Mouse (Mus musculus) intestine, embryonic 15.5 days (tissue): ENCODE measurements around the gene Tcf7l2. TPM values are rescaled to one million over a fixed set of nuclear protein-coding genes. Genes with fewer than 3 reads are reported as not detected.

Source experiments
- ATAC-seq: fragments of 200-750 bp; cut with Nextera tagmentation; 2 replicates; pipeline ENCODE4 v1.8.0; 2017; ENCODE audit warnings: moderate TSS enrichment, moderate library complexity
- H3K27ac ChIP-seq: fragments of 300-500 bp; sonication (generic); 2 replicates; pipeline ENCODE4 v1.5.1; 2015; ENCODE audit warnings: mild to moderate bottlenecking, inconsistent platforms
- H3K27me3 ChIP-seq: fragments of 300-500 bp; sonication (generic); replicated peaks from 2 replicates; pipeline ENCODE4 v1.6.1; 2015; ENCODE audit warnings: inconsistent platforms
- H3K36me3 ChIP-seq: fragments of 300-500 bp; sonication (generic); 2 replicates; pipeline ENCODE4 v1.6.1; 2015; ENCODE audit warnings: inconsistent platforms
- H3K4me1 ChIP-seq: fragments of 300-500 bp; sonication (generic); replicated peaks from 2 replicates; pipeline ENCODE4 v1.6.1; 2015; ENCODE audit warnings: inconsistent platforms
- H3K4me2 ChIP-seq: fragments of 300-500 bp; sonication (generic); replicated peaks from 2 replicates; pipeline ENCODE4 v1.6.1; 2015; ENCODE audit warnings: mild to moderate bottlenecking, inconsistent platforms
- H3K4me3 ChIP-seq: fragments of 300-500 bp; sonication (generic); replicated peaks from 2 replicates; pipeline ENCODE4 v1.5.1; 2015; ENCODE audit warnings: inconsistent platforms
- H3K9ac ChIP-seq: fragments of 300-500 bp; sonication (generic); 2 replicates; pipeline ENCODE4 v1.6.1; 2015; ENCODE audit warnings: inconsistent platforms
- H3K9me3 ChIP-seq: fragments of 300-500 bp; sonication (generic); 2 replicates; pipeline ENCODE4 v1.6.1; 2016; ENCODE audit warnings: inconsistent platforms
- WGBS: fragments of 180-500 bp; shearing (Covaris S2); methylation state at CpG from one replicate; pipeline ENCODE4 v1.1.7; 2015; 5-methylcytosine and 5-hydroxymethylcytosine counted together
- polyA plus RNA-seq: library from polyadenylated mRNA; unstranded; fragments of >200 nt; fragmentation: Nextera tagmentation; extraction: Ambion mirVana; gene quantifications from 2 replicates; pipeline ENCODE4 v1.2.1, GENCODE M21; 2015

Gene Tcf7l2
- 65.0 and 78.9 TPM in 2 replicates for polyA plus RNA-seq

DNA sequence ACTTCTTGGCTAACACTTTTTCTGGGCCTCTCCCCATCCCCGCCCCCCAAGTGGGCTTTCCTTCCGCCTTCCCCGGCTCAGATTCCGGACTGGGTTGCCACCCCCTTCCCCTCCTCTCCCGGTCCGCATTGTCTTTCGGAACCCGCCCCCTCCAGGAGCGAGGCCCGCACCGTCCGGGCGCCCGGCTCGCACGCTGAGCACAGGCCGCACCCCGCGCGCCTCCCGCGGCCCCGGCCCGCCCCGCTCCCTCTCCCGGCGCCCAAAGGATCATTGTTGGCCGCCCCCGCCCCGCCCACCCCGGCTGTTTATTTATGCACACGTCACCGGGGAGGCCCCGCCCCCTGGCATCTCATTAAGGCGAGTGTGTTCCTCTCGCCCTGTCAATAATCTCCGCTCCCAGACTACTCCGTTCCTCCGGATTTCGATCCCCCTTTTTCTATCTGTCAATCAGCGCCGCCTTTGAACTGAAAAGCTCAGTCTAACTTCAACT lies at the start of gene Tcf7l2:
Gene Tcf7l2, plus strand, starts transcription at position 382 of the 490 bp plus-strand sequence.
- Histone ChIP-seq H3K27me3 (no peaks in the 10 kb centered on the region), H3K27ac (peak within 1 kb of the TSS; percentile 95), H3K9ac (peak within 1 kb of the TSS; percentile 91), H3K36me3 (no peaks in the 10 kb centered on the region), H3K4me2 (peak within 1 kb of the TSS; percentile 81), H3K4me1 (peaks cover 26% of the 10 kb centered on the region), H3K9me3 (no peaks in the 10 kb centered on the region), H3K4me3 (peak within 1 kb of the TSS; percentile 79)
- WGBS: under 1% methylated on average over 41 of the region's 42 CpGs
- peak; percentile 93 for ATAC-seq

DNA sequence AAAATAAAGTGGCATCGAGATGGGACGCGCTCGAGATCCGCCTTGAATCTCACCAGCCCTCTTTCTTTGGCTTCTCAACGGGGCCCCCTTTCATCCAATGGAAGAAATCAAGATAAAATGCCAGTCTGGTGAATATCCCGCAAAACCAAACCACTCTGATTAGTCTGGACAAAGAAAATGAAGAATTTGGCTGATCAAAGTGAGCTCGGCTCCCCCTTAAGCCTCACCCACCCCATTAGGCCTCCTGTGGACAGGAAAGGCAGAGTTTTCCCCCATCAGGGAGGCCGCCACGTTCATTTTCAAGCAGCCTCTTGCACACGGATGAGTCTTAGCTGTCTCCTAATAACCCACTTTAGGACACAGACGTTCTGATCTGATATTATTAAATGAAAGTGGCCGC lies 47.0 kb upstream of the Tcf7l2 start:
- ATAC-seq: no peak
- no peak overlapping the region for H3K27ac ChIP-seq
- no peaks in the 10 kb centered on the region for H3K9me3 ChIP-seq
- H3K36me3 ChIP-seq: no peaks in the 10 kb centered on the region
- H3K4me3 ChIP-seq: no peak overlapping the region
- H3K9ac ChIP-seq: no peak overlapping the region
- H3K4me1 ChIP-seq: peaks cover 4% of the 10 kb centered on the region; the same call in 1 of the 2 replicates
- H3K27me3 ChIP-seq: no peaks in the 10 kb centered on the region
- 45% methylated on average over 13 of the region's 13 CpGs for WGBS
- H3K4me2 ChIP-seq: no peak overlapping the region

DNA sequence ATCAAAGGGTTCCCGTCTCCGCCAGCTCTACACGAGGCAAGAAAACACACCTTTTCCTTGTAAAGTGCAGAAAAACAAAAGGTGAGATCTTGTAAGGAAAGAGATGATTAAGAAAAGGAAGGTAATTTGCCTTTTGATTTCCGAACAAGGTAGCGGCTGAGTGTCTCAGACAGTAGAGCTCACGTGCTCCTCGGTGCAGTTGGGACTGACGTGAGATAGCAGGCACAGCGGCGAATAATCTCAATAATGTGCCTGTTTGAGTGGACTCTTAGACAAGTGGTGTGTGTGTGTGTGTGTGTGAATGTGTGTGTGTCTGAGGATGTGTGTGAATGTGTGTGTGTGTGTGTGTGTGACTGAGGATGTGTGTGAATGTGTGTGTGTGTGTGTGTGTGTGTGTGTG lies 46.2 kb upstream of the Tcf7l2 start:
- ATAC-seq: no peak
- H3K4me1 ChIP-seq: peaks cover 10% of the 10 kb centered on the region
- H3K9me3 ChIP-seq: no peaks in the 10 kb centered on the region
- no peak overlapping the region for H3K4me2 ChIP-seq
- H3K36me3 ChIP-seq: no peaks in the 10 kb centered on the region
- H3K27ac ChIP-seq: no peak overlapping the region
- no peak overlapping the region for H3K4me3 ChIP-seq
- WGBS: 72% methylated on average over 10 of the region's 10 CpGs
- H3K9ac ChIP-seq: no peak overlapping the region
- H3K27me3 ChIP-seq: no peaks in the 10 kb centered on the region

DNA sequence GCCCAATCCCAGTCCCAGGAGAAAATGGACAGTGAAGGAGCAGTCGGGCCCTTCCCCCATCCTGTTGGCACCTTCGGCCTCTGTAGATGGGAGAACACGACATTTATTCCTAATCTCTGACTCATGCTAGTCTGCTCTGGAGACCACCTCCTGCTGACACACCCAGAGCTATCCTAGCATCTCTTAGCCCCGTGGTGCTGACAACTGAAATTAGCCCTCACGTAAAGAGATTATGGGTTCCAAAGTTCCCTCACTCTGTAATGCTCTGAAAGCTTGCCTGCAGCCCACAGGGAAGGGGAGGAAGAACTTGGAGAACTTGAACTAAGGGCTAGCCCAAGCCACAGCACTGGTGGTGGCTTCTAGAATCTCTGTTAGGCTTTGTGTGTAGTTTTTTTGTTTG lies 42.7 kb upstream of the Tcf7l2 start:
- no peak overlapping the region for H3K4me3 ChIP-seq

DNA sequence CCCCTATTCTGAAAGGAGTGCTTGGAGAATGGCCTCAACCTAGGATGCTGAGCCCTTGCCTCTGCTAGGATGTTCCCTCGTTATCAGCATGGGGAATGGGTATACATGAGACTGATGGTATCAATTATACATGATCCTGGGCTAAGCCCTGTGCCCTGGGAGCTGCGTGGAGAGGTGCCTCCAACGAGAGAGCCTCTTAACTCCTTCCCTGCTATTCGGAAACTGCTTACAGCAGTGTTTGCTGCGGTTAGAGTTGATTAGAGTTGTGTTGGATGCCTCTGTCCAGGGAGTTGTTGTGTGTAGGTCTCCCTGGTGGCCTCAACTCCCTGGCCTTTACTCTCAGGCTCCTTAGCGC lies 41.4 kb upstream of the Tcf7l2 start:
- ATAC-seq: peak; percentile 60; the same call in 1 of the 2 replicates
- no peak overlapping the region for H3K4me3 ChIP-seq
- no peaks in the 10 kb centered on the region for H3K36me3 ChIP-seq
- peaks cover 11% of the 10 kb centered on the region for H3K4me1 ChIP-seq
- H3K9ac ChIP-seq: no peak overlapping the region
- H3K27ac ChIP-seq: peak overlapping the region; percentile 85
- 16% methylated on average over 6 of the region's 6 CpGs for WGBS
- H3K9me3 ChIP-seq: no peaks in the 10 kb centered on the region
- H3K27me3 ChIP-seq: no peaks in the 10 kb centered on the region
- H3K4me2 ChIP-seq: peak overlapping the region; percentile 44

More for the DNA sequence above, 42.7 kb upstream of the Tcf7l2 start:
- ATAC-seq: peak; percentile 65
- Histone ChIP-seq H3K27me3 (no peaks in the 10 kb centered on the region), H3K9me3 (no peaks in the 10 kb centered on the region), H3K36me3 (no peaks in the 10 kb centered on the region), H3K4me1 (peaks cover 11% of the 10 kb centered on the region), H3K27ac (no peak overlapping the region), H3K4me2 (no peak overlapping the region), H3K9ac (no peak overlapping the region)
- 58% methylated on average over 5 of the region's 5 CpGs for WGBS

DNA sequence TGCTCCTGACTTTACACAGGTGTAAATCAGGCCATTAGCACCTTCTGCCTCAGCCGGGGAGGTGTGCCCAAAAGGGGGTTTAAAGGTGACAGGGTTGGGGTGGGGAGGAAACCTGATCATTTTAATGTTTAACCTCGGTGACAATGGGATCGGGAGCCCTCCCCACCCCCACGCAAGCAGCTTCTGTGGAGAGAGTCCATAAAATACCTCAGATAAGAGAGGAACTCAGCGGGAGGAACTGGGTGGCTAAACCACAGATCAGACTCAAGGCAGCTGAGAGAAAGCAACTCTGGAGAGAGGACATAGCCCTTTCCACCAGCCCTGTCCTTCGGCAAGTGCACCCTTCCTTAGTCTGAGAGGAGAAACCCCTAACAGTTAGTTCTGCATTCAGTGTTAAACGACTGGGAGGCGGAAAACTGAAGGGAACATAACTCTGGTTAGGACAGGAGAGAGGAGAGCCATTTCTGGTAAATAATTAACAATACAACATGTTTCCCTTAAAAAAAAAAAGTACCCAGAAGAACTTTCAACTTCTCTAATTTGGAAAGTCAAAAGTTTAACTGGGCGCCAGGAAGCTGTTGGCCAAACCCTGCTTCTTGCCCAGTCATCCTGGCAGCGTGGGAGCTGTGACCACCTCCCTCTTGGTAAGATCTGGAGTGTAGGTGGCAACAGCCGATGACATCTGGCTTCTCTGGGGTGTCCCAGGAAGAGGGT lies 40.9 kb upstream of the Tcf7l2 start:
- no peak overlapping the region for H3K4me3 ChIP-seq
- H3K9ac ChIP-seq: no peak overlapping the region
- H3K36me3 ChIP-seq: no peaks in the 10 kb centered on the region
- WGBS: 23% methylated on average over 11 of the region's 11 CpGs
- peak overlapping the region; percentile 44 for H3K4me2 ChIP-seq
- no peaks in the 10 kb centered on the region for H3K27me3 ChIP-seq
- ATAC-seq: peak; percentile 88
- H3K27ac ChIP-seq: peak overlapping the region; percentile 85
- H3K9me3 ChIP-seq: no peaks in the 10 kb centered on the region
- peaks cover 11% of the 10 kb centered on the region for H3K4me1 ChIP-seq

DNA sequence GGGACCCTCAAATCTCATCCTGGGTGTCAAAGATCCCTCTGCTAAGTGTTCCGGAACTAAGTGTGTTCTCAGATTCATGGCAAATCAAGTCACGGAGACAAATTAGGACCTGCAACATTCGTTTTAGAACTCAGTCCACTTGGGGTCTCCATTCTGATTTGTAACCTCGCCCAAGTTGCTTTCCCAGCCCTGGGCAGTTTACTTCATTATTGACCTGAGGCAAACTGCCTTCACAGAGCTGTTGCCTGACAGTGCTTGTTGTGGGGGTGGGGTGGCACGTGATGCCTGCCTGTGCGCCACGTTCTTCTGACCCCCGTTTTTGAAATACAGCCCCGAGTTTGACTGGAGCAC lies 40.4 kb upstream of the Tcf7l2 start:
- Histone ChIP-seq H3K9me3 (no peaks in the 10 kb centered on the region), H3K4me1 (peaks cover 11% of the 10 kb centered on the region), H3K36me3 (no peaks in the 10 kb centered on the region), H3K9ac (no peak overlapping the region), H3K27ac (peak overlapping the region; percentile 85), H3K4me3 (no peak overlapping the region), H3K4me2 (peak overlapping the region; percentile 44), H3K27me3 (no peaks in the 10 kb centered on the region)
- WGBS: 51% methylated on average over 9 of the region's 9 CpGs
- ATAC-seq: no peak

DNA sequence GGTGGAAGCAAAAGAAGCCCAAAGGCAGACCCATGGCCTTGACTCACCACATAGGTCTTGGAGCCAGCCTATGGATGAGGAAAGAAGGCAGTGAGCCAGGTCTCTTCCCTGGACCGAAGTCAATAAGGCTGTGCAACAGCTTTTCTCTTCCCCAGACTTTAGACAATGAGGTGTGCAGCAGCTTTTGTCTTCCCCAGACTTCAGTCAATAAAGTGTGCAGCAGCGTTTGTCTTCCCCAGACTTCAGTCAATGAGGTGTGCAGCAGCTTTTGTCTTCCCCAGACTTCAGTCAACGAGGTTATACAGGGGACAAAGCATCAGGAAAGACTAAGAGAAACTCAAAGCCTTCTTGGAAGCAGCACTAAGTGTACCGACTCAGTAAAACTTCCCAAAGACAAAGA lies 39.5 kb upstream of the Tcf7l2 start:
- Histone ChIP-seq H3K4me3 (no peak overlapping the region), H3K36me3 (no peaks in the 10 kb centered on the region), H3K9ac (no peak overlapping the region), H3K27me3 (no peaks in the 10 kb centered on the region), H3K4me2 (no peak overlapping the region), H3K4me1 (peaks cover 11% of the 10 kb centered on the region), H3K9me3 (no peaks in the 10 kb centered on the region), H3K27ac (no peak overlapping the region)
- ATAC-seq: no peak
- 80% methylated on average over 4 of the region's 4 CpGs for WGBS

DNA sequence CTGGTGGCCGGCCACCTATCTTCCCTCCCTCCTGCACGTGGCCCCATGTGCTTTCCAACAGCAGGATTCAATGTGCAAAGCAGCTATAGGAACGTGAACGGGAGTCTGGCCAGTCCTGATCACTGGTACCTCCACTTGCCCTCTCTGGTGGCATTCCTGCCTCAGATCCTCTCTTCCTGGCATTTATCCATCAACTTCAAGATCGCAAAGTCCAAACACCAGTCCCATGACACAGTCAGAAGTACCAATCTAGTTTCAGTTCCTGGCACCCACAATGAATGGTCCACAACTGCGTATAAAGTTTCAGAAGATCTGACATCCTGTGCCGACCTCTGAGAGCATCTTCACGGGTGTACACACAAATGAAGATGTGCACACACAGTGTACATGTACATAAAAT lies 38.9 kb upstream of the Tcf7l2 start:
- no peaks in the 10 kb centered on the region for H3K9me3 ChIP-seq
- 91% methylated on average over 8 of the region's 8 CpGs for WGBS
- H3K4me2 ChIP-seq: no peak overlapping the region
- H3K27me3 ChIP-seq: no peaks in the 10 kb centered on the region
- no peak overlapping the region for H3K27ac ChIP-seq
- no peak overlapping the region for H3K4me3 ChIP-seq
- no peak for ATAC-seq
- no peak overlapping the region for H3K9ac ChIP-seq
- H3K4me1 ChIP-seq: peaks cover 11% of the 10 kb centered on the region
- no peaks in the 10 kb centered on the region for H3K36me3 ChIP-seq

DNA sequence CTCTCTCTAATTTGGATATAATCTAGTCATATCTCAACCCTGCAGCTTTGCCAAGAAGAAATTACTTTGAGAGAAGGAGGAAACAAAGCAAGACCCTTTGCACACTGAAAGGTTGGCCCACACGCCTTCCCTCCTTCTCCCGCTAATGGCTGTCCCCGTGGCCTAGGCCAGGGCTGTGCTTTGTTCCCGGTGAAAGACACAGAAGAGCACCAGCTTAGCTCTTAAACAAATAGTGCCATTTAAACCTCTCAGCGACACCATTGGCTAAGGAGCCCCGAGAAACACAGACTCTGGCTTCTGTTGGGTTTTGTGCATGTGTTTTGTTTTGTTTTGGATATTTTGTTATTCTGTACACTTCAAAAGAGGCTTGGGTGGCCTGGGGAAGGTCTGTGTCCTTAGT lies 37.5 kb upstream of the Tcf7l2 start:
- H3K4me1 ChIP-seq: peaks cover 11% of the 10 kb centered on the region
- no peak overlapping the region for H3K9ac ChIP-seq
- no peaks in the 10 kb centered on the region for H3K36me3 ChIP-seq
- no peak overlapping the region for H3K4me2 ChIP-seq
- ATAC-seq: no peak
- no peak overlapping the region for H3K4me3 ChIP-seq
- H3K9me3 ChIP-seq: no peaks in the 10 kb centered on the region
- WGBS: 73% methylated on average over 6 of the region's 6 CpGs
- no peak overlapping the region for H3K27ac ChIP-seq
- no peaks in the 10 kb centered on the region for H3K27me3 ChIP-seq

DNA sequence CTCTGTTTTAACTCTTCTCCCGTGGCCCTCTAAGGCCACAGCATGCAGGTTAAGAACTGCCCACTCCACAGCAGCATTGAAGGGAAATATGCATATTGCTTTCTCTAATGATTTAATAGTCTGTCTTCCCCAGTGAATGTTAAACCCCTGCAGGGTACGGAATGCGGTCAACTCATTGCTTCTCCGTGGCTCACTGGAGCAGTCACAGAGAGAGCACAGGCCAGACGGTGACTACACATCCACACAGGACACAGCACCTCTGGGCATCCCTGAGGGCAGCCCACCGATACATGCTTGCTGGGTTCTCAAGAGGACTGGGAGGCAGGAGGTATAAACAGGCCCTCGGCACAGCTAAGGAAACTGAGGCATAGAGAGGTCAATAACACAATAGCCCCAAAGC lies 35.3 kb upstream of the Tcf7l2 start:
- 89% methylated on average over 7 of the region's 7 CpGs for WGBS
- Histone ChIP-seq H3K4me3 (no peak overlapping the region), H3K9ac (no peak overlapping the region), H3K36me3 (no peaks in the 10 kb centered on the region), H3K4me2 (no peak overlapping the region), H3K9me3 (no peaks in the 10 kb centered on the region), H3K27ac (no peak overlapping the region), H3K27me3 (no peaks in the 10 kb centered on the region), H3K4me1 (no peaks in the 10 kb centered on the region)
- no peak for ATAC-seq

DNA sequence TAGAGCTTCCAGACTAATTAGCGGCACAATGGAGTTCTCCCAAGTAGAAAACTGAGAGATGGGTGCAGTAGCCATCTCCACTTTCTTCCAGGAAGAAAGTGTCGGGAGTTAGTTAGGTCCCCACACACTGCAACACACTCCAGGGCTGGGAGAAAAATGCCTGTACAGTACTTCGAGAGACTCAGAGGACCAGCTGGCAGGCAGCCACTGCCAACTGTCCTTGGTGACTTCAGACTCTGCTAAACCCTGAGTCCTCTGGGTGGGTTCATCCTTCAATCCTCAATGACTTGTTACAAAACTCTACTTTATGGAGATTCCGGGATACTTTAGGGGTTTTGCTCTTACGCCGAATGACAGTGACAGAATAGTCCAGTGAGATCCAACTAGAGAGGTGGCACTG lies 34.8 kb upstream of the Tcf7l2 start:
- H3K9me3 ChIP-seq: no peaks in the 10 kb centered on the region
- H3K27ac ChIP-seq: no peak overlapping the region
- 87% methylated on average over 6 of the region's 6 CpGs for WGBS
- no peak for ATAC-seq
- H3K36me3 ChIP-seq: no peaks in the 10 kb centered on the region
- no peaks in the 10 kb centered on the region for H3K27me3 ChIP-seq
- H3K4me2 ChIP-seq: no peak overlapping the region
- H3K9ac ChIP-seq: no peak overlapping the region
- no peak overlapping the region for H3K4me3 ChIP-seq
- no peaks in the 10 kb centered on the region for H3K4me1 ChIP-seq

DNA sequence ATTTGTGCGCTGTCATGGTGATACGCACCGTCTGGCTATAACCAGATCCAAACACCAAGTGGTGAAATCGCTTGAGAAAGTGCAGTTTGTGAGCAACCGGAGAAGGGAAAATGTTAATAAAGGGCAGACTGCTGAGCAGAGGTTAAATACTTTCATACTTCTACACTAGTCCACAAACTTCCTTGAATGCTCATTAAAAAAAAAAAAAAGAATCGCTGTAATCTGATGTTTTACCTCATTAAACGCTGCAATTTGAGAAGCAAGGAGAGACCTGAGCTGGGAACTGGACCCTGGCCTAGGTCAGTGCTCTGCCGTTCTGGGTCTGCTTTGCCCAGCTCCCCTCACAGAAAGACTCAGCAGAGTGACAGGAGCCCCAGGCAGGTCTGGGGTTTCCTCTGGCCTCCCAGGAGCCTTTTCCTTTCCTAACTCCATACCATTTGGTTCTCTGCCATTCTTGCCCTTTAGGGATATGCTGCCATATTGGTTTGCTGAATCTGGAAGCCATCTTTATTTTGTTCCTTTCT lies 33.5 kb upstream of the Tcf7l2 start:
- 77% methylated on average over 8 of the region's 8 CpGs for WGBS
- Histone ChIP-seq H3K9me3 (no peaks in the 10 kb centered on the region), H3K27ac (no peak overlapping the region), H3K36me3 (no peaks in the 10 kb centered on the region), H3K4me1 (no peaks in the 10 kb centered on the region), H3K4me3 (no peak overlapping the region), H3K4me2 (no peak overlapping the region), H3K27me3 (no peaks in the 10 kb centered on the region), H3K9ac (no peak overlapping the region)
- ATAC-seq: no peak
